Mouse (Mus musculus): ENCODE results near the gene Vwce.
A peak's percentile ranks its signal among the peaks of the same experiment; 100 is the strongest.

Vwce gene

GRCm38 (mm10) chr19:10665499-10665898, 31.5 kb downstream of the Vwce start:
- Histone ChIP-seq H3K36me3 (ENCODE audit: control insufficient read depth, insufficient read depth, low read length, poor library complexity, severe bottlenecking) (no peaks in the 10 kb centered on the region), H3K27me3 (ENCODE audit: control insufficient read depth, insufficient read depth, low read length, poor library complexity, severe bottlenecking) (no peaks in the 10 kb centered on the region)
- peak; percentile 79 for DNase-seq (ENCODE audit: low read depth, low spot score)

- DNase-seq (ENCODE audit: low read depth, low spot score) = no peak
- H3K27me3 ChIP-seq (ENCODE audit: control insufficient read depth, insufficient read depth, low read length, poor library complexity, severe bottlenecking) = no peaks in the 10 kb centered on the region
- H3K36me3 ChIP-seq (ENCODE audit: control insufficient read depth, insufficient read depth, low read length, poor library complexity, severe bottlenecking) = no peaks in the 10 kb centered on the region
These were observed 37.3 kb downstream of the Vwce start for GRCm38 (mm10) chr19:10671319-10671718.

- Histone ChIP-seq H3K36me3 (ENCODE audit: control insufficient read depth, insufficient read depth, low read length, poor library complexity, severe bottlenecking) (no peaks in the 10 kb centered on the region), H3K27me3 (ENCODE audit: control insufficient read depth, insufficient read depth, low read length, poor library complexity, severe bottlenecking) (no peaks in the 10 kb centered on the region)
- no peak for DNase-seq (ENCODE audit: low read depth, low spot score)
These were observed 37.9 kb downstream of the Vwce start for GRCm38 (mm10) chr19:10671854-10672417.

- no peaks in the 10 kb centered on the region for H3K27me3 ChIP-seq (ENCODE audit: control insufficient read depth, insufficient read depth, low read length, poor library complexity, severe bottlenecking)
- no peak for DNase-seq (ENCODE audit: low read depth, low spot score)
- no peaks in the 10 kb centered on the region for H3K36me3 ChIP-seq (ENCODE audit: control insufficient read depth, insufficient read depth, low read length, poor library complexity, severe bottlenecking)
These were observed 39.3 kb downstream of the Vwce start for GRCm38 (mm10) chr19:10673275-10673674.

- DNase-seq (ENCODE audit: low read depth, low spot score) = no peak
- Histone ChIP-seq H3K36me3 (ENCODE audit: control insufficient read depth, insufficient read depth, low read length, poor library complexity, severe bottlenecking) (no peaks in the 10 kb centered on the region), H3K27me3 (ENCODE audit: control insufficient read depth, insufficient read depth, low read length, poor library complexity, severe bottlenecking) (no peaks in the 10 kb centered on the region)
These were observed 42.6 kb downstream of the Vwce start for GRCm38 (mm10) chr19:10676656-10677055.

GRCm38 (mm10) chr19:10677915-10678771, 44.1 kb downstream of the Vwce start, which contains the start of gene Pga5:
Gene Pga5 (minus strand): TSS chr19:10678071.
- no peaks in the 10 kb centered on the region for H3K27me3 ChIP-seq (ENCODE audit: control insufficient read depth, insufficient read depth, low read length, poor library complexity, severe bottlenecking)
- peak; percentile 87 for DNase-seq (ENCODE audit: low read depth, low spot score)
- no peaks in the 10 kb centered on the region for H3K36me3 ChIP-seq (ENCODE audit: control insufficient read depth, insufficient read depth, low read length, poor library complexity, severe bottlenecking)

GRCm38 (mm10) chr19:10678772-10679067, 44.7 kb downstream of the Vwce start:
- Histone ChIP-seq H3K36me3 (ENCODE audit: control insufficient read depth, insufficient read depth, low read length, poor library complexity, severe bottlenecking) (no peaks in the 10 kb centered on the region), H3K27me3 (ENCODE audit: control insufficient read depth, insufficient read depth, low read length, poor library complexity, severe bottlenecking) (no peaks in the 10 kb centered on the region)
- DNase-seq (ENCODE audit: low read depth, low spot score) = no peak

GRCm38 (mm10) chr19:10681571-10681970, 47.6 kb downstream of the Vwce start:
- DNase-seq (ENCODE audit: low read depth, low spot score) = no peak
- no peaks in the 10 kb centered on the region for H3K27me3 ChIP-seq (ENCODE audit: control insufficient read depth, insufficient read depth, low read length, poor library complexity, severe bottlenecking)
- H3K36me3 ChIP-seq (ENCODE audit: control insufficient read depth, insufficient read depth, low read length, poor library complexity, severe bottlenecking) = no peaks in the 10 kb centered on the region

GRCm38 (mm10) chr19:10685081-10685480, 51.1 kb downstream of the Vwce start:
- no peaks in the 10 kb centered on the region for H3K27me3 ChIP-seq (ENCODE audit: control insufficient read depth, insufficient read depth, low read length, poor library complexity, severe bottlenecking)
- H3K36me3 ChIP-seq (ENCODE audit: control insufficient read depth, insufficient read depth, low read length, poor library complexity, severe bottlenecking) = no peaks in the 10 kb centered on the region
- no peak for DNase-seq (ENCODE audit: low read depth, low spot score)

GRCm38 (mm10) chr19:10685727-10686126, 51.7 kb downstream of the Vwce start:
- Histone ChIP-seq H3K36me3 (ENCODE audit: control insufficient read depth, insufficient read depth, low read length, poor library complexity, severe bottlenecking) (no peaks in the 10 kb centered on the region), H3K27me3 (ENCODE audit: control insufficient read depth, insufficient read depth, low read length, poor library complexity, severe bottlenecking) (no peaks in the 10 kb centered on the region)
- DNase-seq (ENCODE audit: low read depth, low spot score) = no peak

- DNase-seq (ENCODE audit: low read depth, low spot score) = peak; percentile 90
- Histone ChIP-seq H3K36me3 (ENCODE audit: control insufficient read depth, insufficient read depth, low read length, poor library complexity, severe bottlenecking) (no peaks in the 10 kb centered on the region), H3K27me3 (ENCODE audit: control insufficient read depth, insufficient read depth, low read length, poor library complexity, severe bottlenecking) (no peaks in the 10 kb centered on the region)
These were observed 54.7 kb downstream of the Vwce start, which contains the start of gene Vps37c for GRCm38 (mm10) chr19:10688537-10689352. Gene Vps37c (plus strand): TSS chr19:10688735.

- DNase-seq (ENCODE audit: low read depth, low spot score) = no peak
- H3K27me3 ChIP-seq (ENCODE audit: control insufficient read depth, insufficient read depth, low read length, poor library complexity, severe bottlenecking) = no peaks in the 10 kb centered on the region
These were observed 55.6 kb downstream of the Vwce start for GRCm38 (mm10) chr19:10689470-10690166.

GRCm38 (mm10) chr19:10690336-10690735, 56.3 kb downstream of the Vwce start:
- H3K36me3 ChIP-seq (ENCODE audit: control insufficient read depth, insufficient read depth, low read length, poor library complexity, severe bottlenecking) = no peaks in the 10 kb centered on the region
- no peak for DNase-seq (ENCODE audit: low read depth, low spot score)
- no peaks in the 10 kb centered on the region for H3K27me3 ChIP-seq (ENCODE audit: control insufficient read depth, insufficient read depth, low read length, poor library complexity, severe bottlenecking)

More at GRCm38 (mm10) chr19:10689470-10690166, 55.6 kb downstream of the Vwce start:
- H3K36me3 ChIP-seq (ENCODE audit: control insufficient read depth, insufficient read depth, low read length, poor library complexity, severe bottlenecking) = no peaks in the 10 kb centered on the region

GRCm38 (mm10) chr19:10691121-10691520, 57.1 kb downstream of the Vwce start:
- Histone ChIP-seq H3K27me3 (ENCODE audit: control insufficient read depth, insufficient read depth, low read length, poor library complexity, severe bottlenecking) (no peaks in the 10 kb centered on the region), H3K36me3 (ENCODE audit: control insufficient read depth, insufficient read depth, low read length, poor library complexity, severe bottlenecking) (no peaks in the 10 kb centered on the region)
- DNase-seq (ENCODE audit: low read depth, low spot score) = no peak
